Mouse (Mus musculus): ENCODE data around the gene Slc24a3. TPM values are rescaled to one million over a fixed set of nuclear protein-coding genes. Genes with fewer than 3 reads are reported as not detected.

Gene Slc24a3
- polyA plus RNA-seq, 1 experiment from 2014 or later, result 3.1 TPM

GRCm38 (mm10) chr2:145676544-145676925, 509.0 kb downstream of the Slc24a3 start:
- no peaks in the 10 kb centered on the region for H3K79me2 ChIP-seq (ENCODE audit: inconsistent target)
- H3K27ac ChIP-seq, result no peak overlapping the region
- WGBS (ENCODE audit: missing documents), result 73% methylated on average over 3 of the region's 3 CpGs
- H3K4me3 ChIP-seq (ENCODE audit: inconsistent target), result no peak overlapping the region
- H3K36me3 ChIP-seq (ENCODE audit: inconsistent target), result no peaks in the 10 kb centered on the region

GRCm38 (mm10) chr2:145676936-145677335, 509.4 kb downstream of the Slc24a3 start:
- 92% methylated on average over 2 of the region's 2 CpGs for WGBS (ENCODE audit: missing documents)

GRCm38 (mm10) chr2:145680141-145680540, 512.6 kb downstream of the Slc24a3 start:
- 93% methylated on average over 2 of the region's 2 CpGs for WGBS (ENCODE audit: missing documents)
- Histone ChIP-seq H3K79me2 (ENCODE audit: inconsistent target) (no peaks in the 10 kb centered on the region), H3K36me3 (ENCODE audit: inconsistent target) (no peaks in the 10 kb centered on the region), H3K27ac (no peak overlapping the region), H3K4me3 (ENCODE audit: inconsistent target) (no peak overlapping the region)

More at GRCm38 (mm10) chr2:145676936-145677335, 509.4 kb downstream of the Slc24a3 start:
- Histone ChIP-seq H3K36me3 (ENCODE audit: inconsistent target) (no peaks in the 10 kb centered on the region), H3K4me3 (ENCODE audit: inconsistent target) (no peak overlapping the region), H3K79me2 (ENCODE audit: inconsistent target) (no peaks in the 10 kb centered on the region), H3K27ac (no peak overlapping the region)

GRCm38 (mm10) chr2:145680762-145681161, 513.2 kb downstream of the Slc24a3 start:
- no peak overlapping the region for H3K4me3 ChIP-seq (ENCODE audit: inconsistent target)
- WGBS (ENCODE audit: missing documents), result 90% methylated on average over 9 of the region's 9 CpGs
- H3K79me2 ChIP-seq (ENCODE audit: inconsistent target), result no peaks in the 10 kb centered on the region
- H3K36me3 ChIP-seq (ENCODE audit: inconsistent target), result no peaks in the 10 kb centered on the region
- H3K27ac ChIP-seq, result no peak overlapping the region

- Histone ChIP-seq H3K79me2 (ENCODE audit: inconsistent target) (no peaks in the 10 kb centered on the region), H3K36me3 (ENCODE audit: inconsistent target) (no peaks in the 10 kb centered on the region), H3K4me3 (ENCODE audit: inconsistent target) (no peak overlapping the region), H3K27ac (no peak overlapping the region)
- 94% methylated on average over 4 of the region's 4 CpGs for WGBS (ENCODE audit: missing documents)
Observed at GRCm38 (mm10) chr2:145681626-145682025, 514.1 kb downstream of the Slc24a3 start.

- Histone ChIP-seq H3K27ac (no peak overlapping the region), H3K79me2 (ENCODE audit: inconsistent target) (no peaks in the 10 kb centered on the region), H3K36me3 (ENCODE audit: inconsistent target) (no peaks in the 10 kb centered on the region), H3K4me3 (ENCODE audit: inconsistent target) (no peak overlapping the region)
- 94% methylated on average over 3 of the region's 3 CpGs for WGBS (ENCODE audit: missing documents)
Observed at GRCm38 (mm10) chr2:145682924-145683323, 515.4 kb downstream of the Slc24a3 start.

GRCm38 (mm10) chr2:145683536-145683935, 516.0 kb downstream of the Slc24a3 start:
- no peaks in the 10 kb centered on the region for H3K79me2 ChIP-seq (ENCODE audit: inconsistent target)
- no peak overlapping the region for H3K27ac ChIP-seq
- WGBS (ENCODE audit: missing documents), result 95% methylated on average over 3 of the region's 3 CpGs
- no peaks in the 10 kb centered on the region for H3K36me3 ChIP-seq (ENCODE audit: inconsistent target)
- no peak overlapping the region for H3K4me3 ChIP-seq (ENCODE audit: inconsistent target)

GRCm38 (mm10) chr2:145684151-145684550, 516.6 kb downstream of the Slc24a3 start:
- Histone ChIP-seq H3K4me3 (ENCODE audit: inconsistent target) (no peak overlapping the region), H3K36me3 (ENCODE audit: inconsistent target) (no peaks in the 10 kb centered on the region), H3K79me2 (ENCODE audit: inconsistent target) (no peaks in the 10 kb centered on the region), H3K27ac (no peak overlapping the region)
- WGBS (ENCODE audit: missing documents), result 50% methylated on average over 1 of the region's 1 CpGs

GRCm38 (mm10) chr2:145684891-145685290, 517.3 kb downstream of the Slc24a3 start:
- H3K4me3 ChIP-seq (ENCODE audit: inconsistent target), result no peak overlapping the region
- H3K79me2 ChIP-seq (ENCODE audit: inconsistent target), result no peaks in the 10 kb centered on the region
- no peaks in the 10 kb centered on the region for H3K36me3 ChIP-seq (ENCODE audit: inconsistent target)
- H3K27ac ChIP-seq, result no peak overlapping the region
- WGBS (ENCODE audit: missing documents), result 20% methylated on average over 8 of the region's 8 CpGs

- Histone ChIP-seq H3K27ac (no peak overlapping the region), H3K36me3 (ENCODE audit: inconsistent target) (no peaks in the 10 kb centered on the region), H3K79me2 (ENCODE audit: inconsistent target) (no peaks in the 10 kb centered on the region), H3K4me3 (ENCODE audit: inconsistent target) (no peak overlapping the region)
- 94% methylated on average over 4 of the region's 4 CpGs for WGBS (ENCODE audit: missing documents)
Observed at GRCm38 (mm10) chr2:145686017-145686416, 518.5 kb downstream of the Slc24a3 start.

GRCm38 (mm10) chr2:145691367-145692009, 523.9 kb downstream of the Slc24a3 start:
- Histone ChIP-seq H3K79me2 (ENCODE audit: inconsistent target) (no peaks in the 10 kb centered on the region), H3K27ac (no peak overlapping the region), H3K4me3 (ENCODE audit: inconsistent target) (no peak overlapping the region), H3K36me3 (ENCODE audit: inconsistent target) (no peaks in the 10 kb centered on the region)
- WGBS (ENCODE audit: missing documents), result 71% methylated on average over 10 of the region's 10 CpGs
